Mouse (Mus musculus) lung, embryonic 14.5 days (tissue): ENCODE data around the gene Nrxn3. TPM values are rescaled to one million over a fixed set of nuclear protein-coding genes. Genes with fewer than 3 reads are reported as not detected.

ENCODE experiments used
- ATAC-seq: fragments of 200-750 bp; cut with Nextera tagmentation; 2 replicates; pipeline ENCODE4 v1.8.0; 2017; ENCODE audit warnings: mild to moderate bottlenecking, moderate TSS enrichment, moderate library complexity; ENCODE audit not compliant: insufficient read depth
- DNase-seq: peaks from one replicate; pipeline ENCODE4 v3.0.0-alpha.2; 2015
- H3K27ac ChIP-seq: fragments of 300-500 bp; sonication (generic); 2 replicates; pipeline ENCODE4 v1.5.1; 2014; ENCODE audit warnings: low read depth, mild to moderate bottlenecking, moderate library complexity
- H3K27me3 ChIP-seq: fragments of 300-500 bp; sonication (generic); 2 replicates; pipeline ENCODE4 v1.6.1; 2014; ENCODE audit warnings: low read length, control low read depth; ENCODE audit not compliant: insufficient read depth
- H3K36me3 ChIP-seq: fragments of 300-500 bp; sonication (generic); 2 replicates; pipeline ENCODE4 v1.6.1; 2014; ENCODE audit warnings: control low read depth; ENCODE audit not compliant: insufficient read depth
- H3K4me1 ChIP-seq: fragments of 300-500 bp; sonication (generic); 2 replicates; pipeline ENCODE4 v1.6.1; 2014; ENCODE audit warnings: antibody characterized with exemption, control low read depth; ENCODE audit not compliant: insufficient read depth
- H3K4me2 ChIP-seq: fragments of 300-500 bp; sonication (generic); 2 replicates; pipeline ENCODE4 v1.6.1; 2014; ENCODE audit warnings: mild to moderate bottlenecking
- H3K4me3 ChIP-seq: fragments of 300-500 bp; sonication (generic); 2 replicates; pipeline ENCODE4 v1.5.1; 2014; ENCODE audit warnings: low read depth, low read length
- H3K9ac ChIP-seq: fragments of 300-500 bp; sonication (generic); 2 replicates; pipeline ENCODE4 v1.6.1; 2014
- H3K9me3 ChIP-seq: fragments of 300-500 bp; sonication (generic); 2 replicates; pipeline ENCODE4 v1.6.1; 2016; ENCODE audit warnings: low read depth, low read length, control low read depth
- CTCF ChIP-seq: IDR thresholded peaks from 2 replicates; pipeline ENCODE4 v1.5.1; 2016; ENCODE audit warnings: antibody characterized with exemption, low read depth
- WGBS: fragments of 180-500 bp; shearing (Covaris S2); extraction: QIAGEN DNeasy Blood & Tissue Kit; methylation state at CpG from one replicate; pipeline ENCODE4 v1.1.7; 2014; 5-methylcytosine and 5-hydroxymethylcytosine counted together
- polyA plus RNA-seq: library from polyadenylated mRNA; unstranded; fragments of >200 nt; fragmentation: Nextera tagmentation; extraction: Ambion mirVana; gene quantifications from 2 replicates; pipeline ENCODE4 v1.2.1, GENCODE M21; 2014

The Nrxn3 gene
- polyA plus RNA-seq, 1 experiment from 2014 or later = 3.9 TPM

GRCm38 (mm10) chr12:89041429-89042107 lies 318.9 kb downstream of the Nrxn3 start:
- H3K4me2 ChIP-seq = no peak overlapping the region
- 44% methylated on average over 2 of the region's 2 CpGs for WGBS
- ATAC-seq (peak; percentile 58; the same call in 1 of the 2 replicates), DNase-seq (peak; percentile 28)
- no peaks in the 10 kb centered on the region for H3K36me3 ChIP-seq
- H3K9me3 ChIP-seq = no peaks in the 10 kb centered on the region
- H3K4me3 ChIP-seq = no peak overlapping the region
- TF ChIP-seq CTCF = no peak
- H3K27ac ChIP-seq = no peak overlapping the region
- no peaks in the 10 kb centered on the region for H3K27me3 ChIP-seq
- no peaks in the 10 kb centered on the region for H3K4me1 ChIP-seq
- no peak overlapping the region for H3K9ac ChIP-seq

DNA sequence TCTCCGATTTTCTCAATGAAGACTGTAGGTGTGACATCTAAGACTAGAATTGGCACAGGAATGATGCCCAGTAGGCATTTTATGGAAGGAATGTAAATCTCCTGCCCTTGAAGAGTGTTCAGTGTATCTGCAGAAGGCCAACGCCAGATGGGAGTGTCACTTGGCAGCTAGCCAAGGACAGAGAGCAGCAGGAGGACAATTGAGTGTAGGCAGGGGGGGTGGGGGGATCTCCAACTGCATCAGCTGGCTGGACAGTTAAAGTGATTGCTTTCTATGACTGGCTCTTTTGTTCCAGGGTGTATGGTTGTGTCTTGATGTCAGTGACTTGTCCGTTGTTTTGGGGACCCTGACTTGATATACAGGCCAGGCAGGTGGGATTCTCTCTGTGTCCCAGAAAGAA lies 326.6 kb downstream of the Nrxn3 start:
- WGBS = 30% methylated on average over 3 of the region's 3 CpGs
- Histone ChIP-seq H3K27ac (no peak overlapping the region), H3K4me3 (no peak overlapping the region), H3K9ac (no peak overlapping the region), H3K9me3 (no peaks in the 10 kb centered on the region), H3K36me3 (no peaks in the 10 kb centered on the region), H3K4me1 (no peaks in the 10 kb centered on the region), H3K27me3 (no peaks in the 10 kb centered on the region), H3K4me2 (no peak overlapping the region)
- TF ChIP-seq CTCF = no peak
- DNase-seq = peak; percentile 65
- ATAC-seq = peak; percentile 56; the same call in 1 of the 2 replicates

DNA sequence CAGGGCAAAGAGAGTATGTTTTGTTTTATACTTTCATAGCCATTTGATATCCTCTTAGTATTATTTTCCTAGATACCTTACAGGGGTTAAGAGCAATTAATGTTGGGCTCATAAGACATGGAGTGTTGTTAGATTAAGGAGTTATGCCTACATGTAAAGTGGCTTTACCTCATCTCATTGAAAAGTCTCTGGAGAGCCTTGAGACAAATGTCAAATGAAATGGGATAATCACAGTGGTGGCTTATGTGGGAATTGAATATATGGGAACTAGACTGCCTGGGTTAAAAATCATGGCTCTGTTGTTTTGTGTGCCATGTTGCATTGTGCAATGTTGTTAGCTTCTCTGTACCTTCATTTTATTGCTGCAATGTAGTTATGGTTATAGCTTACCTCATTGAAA lies 327.0 kb downstream of the Nrxn3 start:
- TF ChIP-seq CTCF = no peak
- Histone ChIP-seq H3K27ac (no peak overlapping the region), H3K9ac (no peak overlapping the region), H3K4me2 (no peak overlapping the region), H3K36me3 (no peaks in the 10 kb centered on the region), H3K4me1 (no peaks in the 10 kb centered on the region), H3K27me3 (no peaks in the 10 kb centered on the region), H3K4me3 (no peak overlapping the region), H3K9me3 (no peaks in the 10 kb centered on the region)
- no peak for DNase-seq
- ATAC-seq = no peak

- no peaks in the 10 kb centered on the region for H3K4me1 ChIP-seq
- H3K9me3 ChIP-seq = no peaks in the 10 kb centered on the region
- no peak overlapping the region for H3K27ac ChIP-seq
- TF ChIP-seq CTCF = no peak
- no peak overlapping the region for H3K9ac ChIP-seq
- no peaks in the 10 kb centered on the region for H3K36me3 ChIP-seq
- H3K27me3 ChIP-seq = no peaks in the 10 kb centered on the region
- H3K4me3 ChIP-seq = no peak overlapping the region
- H3K4me2 ChIP-seq = no peak overlapping the region
- DNase-seq (no peak), ATAC-seq (no peak)
These were observed 349.8 kb downstream of the Nrxn3 start for GRCm38 (mm10) chr12:89072436-89072835.

DNA sequence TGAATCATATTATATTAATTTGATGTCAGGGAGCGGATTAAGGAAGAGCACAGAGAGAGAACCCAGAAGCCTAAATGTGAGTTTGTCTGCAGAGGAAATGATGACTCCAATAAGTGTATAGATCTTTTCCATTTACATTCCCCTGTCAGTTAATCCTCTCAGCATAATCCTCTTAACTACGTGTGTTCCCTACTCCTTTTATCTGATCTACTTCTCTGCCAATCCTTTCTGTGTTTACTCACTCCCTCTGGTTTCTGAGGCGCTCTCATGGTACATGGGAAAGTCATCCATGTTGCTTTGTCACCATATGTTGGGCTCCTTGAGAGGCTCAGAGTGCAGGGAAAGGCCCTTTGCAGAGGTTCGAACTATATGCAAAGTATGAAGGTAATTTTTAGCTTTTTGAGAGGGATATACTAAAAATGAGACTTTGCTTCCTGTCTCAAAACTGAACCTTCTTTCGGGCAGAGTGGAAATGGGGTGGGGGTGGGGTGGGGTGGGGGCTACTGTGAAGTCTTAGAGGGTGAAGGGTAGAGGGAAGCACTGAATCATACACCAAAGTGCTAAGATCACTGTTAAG lies 350.6 kb downstream of the Nrxn3 start:
- Histone ChIP-seq H3K9ac (no peak overlapping the region), H3K36me3 (no peaks in the 10 kb centered on the region), H3K4me2 (no peak overlapping the region), H3K4me3 (no peak overlapping the region), H3K27me3 (no peaks in the 10 kb centered on the region), H3K9me3 (no peaks in the 10 kb centered on the region), H3K4me1 (no peaks in the 10 kb centered on the region), H3K27ac (no peak overlapping the region)
- TF ChIP-seq CTCF = no peak
- 61% methylated on average over 5 of the region's 5 CpGs for WGBS
- ATAC-seq (no peak), DNase-seq (no peak)

- peak; percentile 1 for DNase-seq
- 41% methylated on average over 10 of the region's 10 CpGs for WGBS
These were observed 352.0 kb downstream of the Nrxn3 start for GRCm38 (mm10) chr12:89074551-89075295.

DNA sequence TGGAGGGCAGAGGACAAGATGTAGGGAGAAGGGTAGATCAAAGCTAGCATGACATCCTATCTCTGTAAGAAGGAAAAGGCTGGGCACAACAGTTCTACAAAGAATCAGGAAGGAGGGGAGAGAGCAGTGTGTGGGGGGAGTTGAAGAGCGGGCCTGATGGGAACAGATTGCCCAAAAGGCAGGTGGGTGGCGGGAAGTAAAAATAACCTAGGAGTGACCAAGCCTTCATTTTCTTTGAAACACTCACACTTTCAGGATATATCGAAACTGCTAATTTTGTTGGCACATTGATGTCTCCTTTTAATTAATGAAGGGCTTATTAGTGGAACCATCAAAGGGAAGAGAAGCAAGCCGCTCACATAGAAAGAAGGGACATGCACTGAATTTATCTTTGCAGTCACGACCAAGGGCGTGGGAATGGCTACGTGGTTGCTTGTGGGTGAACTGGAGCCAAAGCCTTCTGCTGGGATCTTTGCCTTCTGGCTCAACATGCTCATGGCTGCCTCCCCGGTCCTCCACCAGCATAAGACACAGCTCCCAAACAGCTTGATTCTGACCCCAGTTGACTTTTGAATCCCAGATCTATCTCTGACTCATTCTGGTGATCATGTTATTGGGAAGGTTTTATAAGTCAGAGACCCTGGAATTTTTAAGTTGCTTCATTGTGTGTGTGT lies 371.3 kb downstream of the Nrxn3 start:
- no peaks in the 10 kb centered on the region for H3K4me1 ChIP-seq
- H3K36me3 ChIP-seq = no peaks in the 10 kb centered on the region
- H3K27me3 ChIP-seq = no peaks in the 10 kb centered on the region
- H3K4me2 ChIP-seq = no peak overlapping the region
- no peak for DNase-seq
- H3K4me3 ChIP-seq = no peak overlapping the region
- no peak for ATAC-seq
- TF ChIP-seq CTCF = no peak
- H3K27ac ChIP-seq = no peak overlapping the region
- H3K9ac ChIP-seq = no peak overlapping the region
- no peaks in the 10 kb centered on the region for H3K9me3 ChIP-seq
- 80% methylated on average over 8 of the region's 8 CpGs for WGBS

More at GRCm38 (mm10) chr12:89074551-89075295, 352.0 kb downstream of the Nrxn3 start:
- no peak overlapping the region for H3K9ac ChIP-seq
- H3K4me1 ChIP-seq = no peaks in the 10 kb centered on the region
- H3K27me3 ChIP-seq = no peaks in the 10 kb centered on the region
- no peaks in the 10 kb centered on the region for H3K36me3 ChIP-seq
- H3K27ac ChIP-seq = no peak overlapping the region
- H3K4me2 ChIP-seq = no peak overlapping the region
- no peaks in the 10 kb centered on the region for H3K9me3 ChIP-seq
- ATAC-seq = no peak
- TF ChIP-seq CTCF = no peak
- no peak overlapping the region for H3K4me3 ChIP-seq
